Mouse (Mus musculus): ENCODE results near the gene Mt2. TPM values are rescaled to one million over a fixed set of nuclear protein-coding genes. Genes with fewer than 3 reads are reported as not detected.

Gene Mt2
- polyA plus RNA-seq, 1 experiment from 2014 or later = 13.2 TPM

DNA sequence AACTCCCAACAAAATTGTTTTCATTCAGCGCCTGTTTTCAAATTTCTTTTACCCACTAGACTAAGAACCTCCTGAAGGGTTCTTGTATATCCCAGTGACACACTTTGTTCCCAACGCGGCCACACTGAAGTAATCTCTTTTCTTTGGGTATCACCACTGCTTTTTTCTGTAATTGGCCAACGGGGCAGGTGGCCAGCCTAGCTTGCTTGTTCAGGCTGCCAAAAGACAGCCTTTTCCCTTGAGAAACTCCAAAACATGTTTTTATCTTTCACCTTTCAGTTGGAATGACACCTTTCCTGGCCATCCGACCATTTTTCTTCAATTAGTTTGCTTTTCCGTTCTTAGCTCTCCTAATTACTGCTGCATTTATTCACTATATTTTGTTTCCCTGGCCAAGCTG lies 41.4 kb downstream of the Mt2 start:
- peaks cover 18% of the 10 kb centered on the region for H3K4me1 ChIP-seq
- H3K9me3 ChIP-seq (replicated peaks) = no peaks in the 10 kb centered on the region
- peak overlapping the region; percentile 93 for H3K4me2 ChIP-seq (replicated peaks)
- H3K27ac ChIP-seq = no peak overlapping the region
- WGBS = 71% methylated on average over 6 of the region's 6 CpGs
- H3K4me3 ChIP-seq = peak overlapping the region; percentile 83
- no peaks in the 10 kb centered on the region for H3K36me3 ChIP-seq
- H3K27me3 ChIP-seq = no peaks in the 10 kb centered on the region
- ATAC-seq (ENCODE audit: low FRiP score) = no peak
- 0 out of 2 replicates have a peak overlapping the region, but pooled peaks have one; percentile 36 for H3K9ac ChIP-seq

GRCm38 (mm10) chr8:94214252-94215173 lies 42.0 kb downstream of the Mt2 start, which contains the start of gene Nup93:
Nup93 (plus strand) TSS chr8:94214564.
- WGBS = 1% methylated on average over 64 of the region's 68 CpGs
- peak within 1 kb of the TSS; percentile 84 for H3K9ac ChIP-seq
- H3K27me3 ChIP-seq = no peaks in the 10 kb centered on the region
- H3K4me3 ChIP-seq = peak within 1 kb of the TSS; percentile 83
- H3K4me2 ChIP-seq (replicated peaks) = peak within 1 kb of the TSS; percentile 93
- H3K27ac ChIP-seq = peak within 1 kb of the TSS; percentile 71
- no peaks in the 10 kb centered on the region for H3K36me3 ChIP-seq
- peak; percentile 97 for ATAC-seq (ENCODE audit: low FRiP score)
- no peaks in the 10 kb centered on the region for H3K9me3 ChIP-seq (replicated peaks)
- H3K4me1 ChIP-seq = peaks cover 18% of the 10 kb centered on the region

Other genes with a start within 250 kb of the Mt2 start
- 77.4 and 79.4 TPM in 2 replicates for gene Amfr, start 159.8 kb upstream of the Mt2 start, polyA plus RNA-seq (2016; fragmentation: Nextera tagmentation; extraction: Ambion mirVana)
- gene Nudt21, start 135.6 kb upstream of the Mt2 start, polyA plus RNA-seq (2016; fragmentation: Nextera tagmentation; extraction: Ambion mirVana) = 127 and 132 TPM in 2 replicates
- 14.6 and 17.7 TPM in 2 replicates for gene Ogfod1, start 135.5 kb upstream of the Mt2 start, polyA plus RNA-seq (2016; fragmentation: Nextera tagmentation; extraction: Ambion mirVana)
- 22.9 and 23.4 TPM in 2 replicates for gene Bbs2, start 73.7 kb upstream of the Mt2 start, polyA plus RNA-seq (2016; fragmentation: Nextera tagmentation; extraction: Ambion mirVana)
- gene Mt4, start 35.5 kb upstream of the Mt2 start, polyA plus RNA-seq (2016; fragmentation: Nextera tagmentation; extraction: Ambion mirVana) = not detected in 2 replicates
- gene Mt3, start 20.1 kb upstream of the Mt2 start, polyA plus RNA-seq (2016; fragmentation: Nextera tagmentation; extraction: Ambion mirVana) = 18.5 and 33.1 TPM in 2 replicates
- 34.0 and 47.3 TPM in 2 replicates for gene Mt1, start 6.4 kb downstream of the Mt2 start, polyA plus RNA-seq (2016; fragmentation: Nextera tagmentation; extraction: Ambion mirVana)
- gene Nup93, start 41.9 kb downstream of the Mt2 start, polyA plus RNA-seq (2016; fragmentation: Nextera tagmentation; extraction: Ambion mirVana) = 80.4 and 85.1 TPM in 2 replicates
- not detected in 2 replicates for gene Slc12a3, start 156.5 kb downstream of the Mt2 start, polyA plus RNA-seq (2016; fragmentation: Nextera tagmentation; extraction: Ambion mirVana)
- 52.5 and 56.8 TPM in 2 replicates for gene Herpud1, start 213.8 kb downstream of the Mt2 start, polyA plus RNA-seq (2016; fragmentation: Nextera tagmentation; extraction: Ambion mirVana)

All from hindbrain, embryonic 12.5 days (tissue).